Mouse (Mus musculus) testis, postnatal 14 days (tissue): ENCODE measurements around the gene Cic.

Experiments
- DNase-seq: peaks from one replicate; pipeline ENCODE4 v3.0.0; 2021; ENCODE audit warnings: low spot score

Cic gene

GRCm38 (mm10) chr7:25269545-25270271, 2.2 kb downstream of the Cic start:
- DNase-seq, result peak; percentile 29

GRCm38 (mm10) chr7:25270652-25271633, 3.4 kb downstream of the Cic start:
- DNase-seq, result peak; percentile 21

- peak; percentile 22 for DNase-seq
Measured at GRCm38 (mm10) chr7:25271651-25272444, 4.3 kb downstream of the Cic start.

- peak; percentile 19 for DNase-seq
Measured at GRCm38 (mm10) chr7:25272445-25273258, 5.1 kb downstream of the Cic start.

- no peak for DNase-seq
Measured at GRCm38 (mm10) chr7:25273259-25274241, 6.0 kb downstream of the Cic start.

- DNase-seq, result no peak
Measured at GRCm38 (mm10) chr7:25274571-25274970, 7.1 kb downstream of the Cic start.

GRCm38 (mm10) chr7:25274996-25275395, 7.5 kb downstream of the Cic start:
- no peak for DNase-seq

GRCm38 (mm10) chr7:25275555-25276298, 8.2 kb downstream of the Cic start:
- no peak for DNase-seq

GRCm38 (mm10) chr7:25277405-25277804, 9.9 kb downstream of the Cic start:
- no peak for DNase-seq

GRCm38 (mm10) chr7:25277998-25278340, 10.5 kb downstream of the Cic start:
- no peak for DNase-seq

GRCm38 (mm10) chr7:25278341-25279075, 11.0 kb downstream of the Cic start:
- peak; percentile 92 for DNase-seq

GRCm38 (mm10) chr7:25279076-25279860, 11.8 kb downstream of the Cic start:
- peak; percentile 90 for DNase-seq

- DNase-seq, result no peak
Measured at GRCm38 (mm10) chr7:25279861-25280791, 12.6 kb downstream of the Cic start.

- DNase-seq, result no peak
Measured at GRCm38 (mm10) chr7:25281166-25281733, 13.7 kb downstream of the Cic start.

GRCm38 (mm10) chr7:25281734-25282601, 14.5 kb downstream of the Cic start:
- DNase-seq, result peak; percentile 98
